Mouse (Mus musculus) 3T3-L1 (cell line): ENCODE measurements around the gene Pold2.

ENCODE experiments used
- DNase-seq: peaks from one replicate; pipeline ENCODE4 v3.0.0-alpha.2; 2015; ENCODE audit warnings: low read depth, low spot score

Pold2 gene

DNA sequence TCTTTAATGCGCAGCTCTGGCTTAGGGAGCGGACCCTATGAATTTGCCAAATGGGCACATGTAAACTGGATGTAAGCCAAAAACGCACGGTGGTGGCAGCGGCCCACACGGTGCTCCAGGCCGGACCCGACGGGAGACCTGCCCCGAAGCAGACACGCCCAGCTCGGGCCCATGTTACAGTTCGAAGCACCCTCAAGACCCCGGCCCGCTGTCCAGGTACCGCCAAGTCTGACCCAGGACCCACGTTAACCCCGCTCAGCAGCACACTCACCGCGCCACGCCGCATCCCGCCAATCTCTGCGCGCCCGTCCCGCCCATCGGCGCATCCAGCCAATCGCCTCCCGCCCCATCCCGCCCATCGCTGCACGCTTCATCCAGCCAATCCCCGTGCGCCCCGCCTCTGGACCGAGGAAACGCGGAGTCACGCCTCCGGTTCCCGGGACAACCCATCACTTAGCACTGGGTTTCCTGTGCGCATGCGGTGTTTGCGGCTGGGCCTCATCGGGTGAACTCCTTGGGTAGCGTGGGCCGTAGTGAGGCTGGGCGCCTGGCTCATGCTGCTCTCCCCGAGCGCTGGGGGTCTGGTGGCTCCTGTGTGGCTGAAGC is at the start of gene Pold2:
Pold2 (minus strand) TSS at position 372 of the 606 bp plus-strand sequence.
- peak; percentile 98 for DNase-seq

GRCm38 (mm10) chr11:5926696-5927220 is 48.7 kb upstream of the Pold2 start:
- DNase-seq = no peak

DNA sequence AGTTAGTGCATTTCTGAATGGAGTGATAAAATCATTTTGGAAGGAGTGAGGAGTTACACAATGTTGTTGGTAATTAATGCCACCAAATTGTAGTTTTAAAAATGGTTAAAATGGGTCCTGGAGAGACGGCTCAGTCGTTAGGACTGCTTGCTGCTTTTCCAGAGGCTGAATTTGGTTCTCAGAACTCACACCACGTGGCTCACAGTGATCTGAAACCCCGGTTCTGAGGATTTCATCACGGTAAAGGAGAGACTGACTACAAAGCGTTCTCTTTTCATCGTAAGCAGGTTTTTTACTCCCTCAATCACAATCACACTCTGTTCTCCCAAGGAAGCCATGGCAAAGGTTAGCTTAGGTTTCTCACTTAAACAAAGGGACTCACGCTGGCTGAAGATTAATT is 46.6 kb upstream of the Pold2 start:
- no peak for DNase-seq

- DNase-seq = no peak
Measured at GRCm38 (mm10) chr11:5920323-5920960, 42.4 kb upstream of the Pold2 start.

GRCm38 (mm10) chr11:5919606-5920005 is 41.5 kb upstream of the Pold2 start:
- DNase-seq = no peak

DNA sequence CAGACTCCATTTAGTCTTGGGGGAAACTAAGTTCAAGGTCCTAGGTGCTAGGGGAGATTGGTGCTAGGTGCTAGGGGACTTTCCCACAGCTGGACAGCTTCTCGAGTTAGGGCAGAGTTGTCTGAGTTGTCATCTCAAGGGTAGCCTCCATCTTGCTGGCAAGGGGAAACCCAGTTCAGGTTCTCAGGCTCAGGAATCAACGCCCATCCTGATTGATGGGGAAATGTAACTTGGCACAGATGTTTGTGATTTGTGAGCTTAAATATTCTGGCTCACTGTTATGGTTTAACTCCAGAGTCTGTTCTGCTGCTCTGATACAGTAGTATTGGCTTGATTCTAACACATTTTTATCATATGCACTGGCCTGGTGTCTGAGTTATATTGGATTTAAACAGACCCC is 40.0 kb upstream of the Pold2 start:
- peak; percentile 85 for DNase-seq

- no peak for DNase-seq
Measured at GRCm38 (mm10) chr11:5916178-5916548, 38.1 kb upstream of the Pold2 start.

- DNase-seq = no peak
Measured at GRCm38 (mm10) chr11:5915429-5916177, 37.5 kb upstream of the Pold2 start.

GRCm38 (mm10) chr11:5914940-5915339 is 36.8 kb upstream of the Pold2 start:
- no peak for DNase-seq

GRCm38 (mm10) chr11:5913936-5914335 is 35.8 kb upstream of the Pold2 start:
- no peak for DNase-seq

GRCm38 (mm10) chr11:5913256-5913655 is 35.2 kb upstream of the Pold2 start:
- no peak for DNase-seq

DNA sequence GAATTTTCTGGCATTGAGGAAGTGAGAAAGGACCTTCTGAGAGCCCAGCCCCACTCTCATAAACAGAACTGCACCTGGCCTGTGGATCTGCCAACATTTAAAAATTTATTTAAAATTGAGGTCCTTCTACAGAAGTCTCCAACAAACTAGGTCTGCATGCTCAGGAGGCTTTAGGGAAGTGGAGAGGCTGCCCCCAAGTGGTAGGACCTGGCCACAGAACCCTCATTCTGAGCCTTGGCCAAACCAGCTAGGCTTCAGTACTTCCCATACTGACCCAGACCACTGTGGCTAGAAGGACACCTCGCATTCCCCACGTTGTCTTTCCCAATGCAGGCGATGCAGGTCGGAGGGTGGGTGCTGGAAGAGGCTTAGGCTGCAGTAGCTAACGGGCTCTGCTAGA is 34.5 kb upstream of the Pold2 start:
- peak; percentile 86 for DNase-seq

- DNase-seq = no peak
Measured at GRCm38 (mm10) chr11:5908642-5909041, 30.6 kb upstream of the Pold2 start.

DNA sequence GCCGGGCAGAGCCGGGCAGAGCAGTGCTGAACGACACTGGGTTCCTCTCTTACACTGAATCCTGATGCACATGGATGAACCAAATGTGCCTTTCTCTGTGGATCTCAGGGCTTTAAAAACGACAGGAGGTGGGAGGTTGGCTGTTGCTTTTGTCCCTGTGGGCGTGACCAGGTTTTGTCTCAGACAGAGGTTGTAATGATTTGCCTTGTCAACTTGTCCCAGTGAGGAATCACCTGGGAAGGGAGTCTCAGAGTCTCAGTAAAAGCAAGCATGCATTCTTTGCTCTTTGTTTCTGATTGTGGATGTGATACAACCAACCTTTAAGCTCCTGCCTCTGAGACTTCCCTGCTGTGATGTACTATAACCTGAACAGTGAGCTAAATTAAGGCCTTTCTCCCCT is 29.0 kb upstream of the Pold2 start:
- DNase-seq = no peak

GRCm38 (mm10) chr11:5905778-5906518 is 27.9 kb upstream of the Pold2 start:
- no peak for DNase-seq

DNA sequence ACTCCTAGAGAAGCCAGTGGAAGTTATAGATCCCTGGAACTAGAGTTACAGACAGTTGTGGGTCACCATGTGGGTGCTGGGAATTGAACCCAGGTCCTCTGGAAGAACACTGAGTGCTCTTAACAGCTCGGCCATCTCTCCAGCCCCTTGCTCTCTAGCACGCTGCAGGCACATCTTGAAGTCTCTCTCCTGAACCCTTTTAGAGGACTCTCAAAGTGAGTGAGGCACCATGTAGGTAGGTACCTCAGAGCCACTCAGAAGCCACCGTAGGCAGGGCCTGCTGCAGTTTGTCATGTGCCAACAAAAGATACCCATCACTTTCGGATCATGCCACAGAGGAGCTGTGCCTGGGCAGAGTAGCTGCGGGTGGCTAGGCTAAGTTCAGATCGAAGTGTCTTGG is 26.8 kb upstream of the Pold2 start:
- no peak for DNase-seq

GRCm38 (mm10) chr11:5904357-5904756 is 26.3 kb upstream of the Pold2 start:
- DNase-seq = no peak

GRCm38 (mm10) chr11:5903844-5904243 is 25.8 kb upstream of the Pold2 start:
- no peak for DNase-seq

DNA sequence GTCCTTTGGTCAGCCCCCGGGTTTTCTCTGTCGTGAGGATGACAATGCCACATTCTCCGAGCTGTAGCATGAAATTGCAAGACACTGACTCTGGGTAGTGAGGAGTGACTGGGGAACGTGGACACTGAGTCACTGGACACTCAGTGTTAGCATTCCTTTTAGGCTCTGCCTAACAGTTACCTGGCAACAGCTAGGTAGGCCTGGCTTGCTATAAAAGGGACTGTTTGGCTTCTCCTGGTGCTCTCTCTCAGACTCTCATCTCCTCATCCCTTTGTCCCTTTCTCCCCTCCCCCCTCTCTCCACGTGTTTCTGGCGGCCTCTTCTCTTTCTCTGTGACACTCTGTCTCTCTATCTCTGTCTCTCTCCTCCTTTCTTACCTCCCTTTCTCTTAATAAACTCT is 24.3 kb upstream of the Pold2 start:
- no peak for DNase-seq

- DNase-seq = no peak
Measured at GRCm38 (mm10) chr11:5901950-5902349, 23.9 kb upstream of the Pold2 start.

GRCm38 (mm10) chr11:5901320-5901719 is 23.2 kb upstream of the Pold2 start:
- no peak for DNase-seq

- no peak for DNase-seq
Measured at GRCm38 (mm10) chr11:5899286-5899685, 21.2 kb upstream of the Pold2 start.
